Mouse (Mus musculus) bone marrow, adult 2 months (tissue): Measurements from ENCODE around the gene Cebpe.

ENCODE experiments used
- CTCF ChIP-seq: fragments of 200-500 bp; IDR thresholded peaks from 2 replicates; pipeline ENCODE4 v1.5.1; 2011; ENCODE audit warnings: low read length, control low read depth; ENCODE audit not compliant: control insufficient read depth, insufficient read depth
- POLR2A ChIP-seq: fragments of 200-500 bp; IDR thresholded peaks from 2 replicates; pipeline ENCODE4 v1.6.1; 2011; ENCODE audit warnings: low read depth, mild to moderate bottlenecking, control low read depth, low read length, borderline replicate concordance; ENCODE audit not compliant: control insufficient read depth

- TF ChIP-seq CTCF (no peak), POLR2A (no peak)
Observed at GRCm38 (mm10) chr14:54709054-54709453, 2.9 kb downstream of the Cebpe start.
